Mouse (Mus musculus) Patski (cell line): ENCODE measurements around the gene Cd80. TPM values are rescaled to one million over a fixed set of nuclear protein-coding genes. Genes with fewer than 3 reads are reported as not detected.

ENCODE experiments used
- ATAC-seq: fragments of 100-300 bp; one replicate; pipeline ENCODE4 v1.8.0; 2021
- CTCF ChIA-PET: fragments of 350-600 bp; sonication (Branson Sonifier 250); formaldehyde crosslinking; loops from one replicate; lab custom pipeline; 2022; ENCODE audit warnings: inconsistent platforms; lab: Charles Lee
- POLR2A ChIA-PET: fragments of 350-600 bp; sonication (Branson Sonifier 250); formaldehyde crosslinking; loops from one replicate; lab custom pipeline; 2022; ENCODE audit warnings: antibody characterized with exemption, inconsistent platforms; lab: Charles Lee
- DNase-seq: peaks from one replicate; pipeline ENCODE4 v3.0.0-alpha.2; 2011; ENCODE audit warnings: low read depth, low spot score
- H3K27me3 ChIP-seq: fragments of 371-371 bp; one replicate; pipeline ENCODE4 v1.5.1; 2021
- CTCF ChIP-seq: fragments of 100-300 bp; IDR thresholded peaks from one replicate; pipeline ENCODE4 v1.5.1; 2021
- in situ Hi-C: fragments of 300-500 bp; cut with MboI; formaldehyde crosslinking; loops from 3 replicates; pipeline ENCODE4 v1.11.1; 2018; ENCODE audit warnings: low pct_unique_long_range_greater_than_20kb, mixed read lengths
- polyA plus RNA-seq: library from polyadenylated mRNA; unstranded; gene quantifications from one replicate; pipeline ENCODE4 v1.2.3, GENCODE M21; 2021

Gene Cd80
- polyA plus RNA-seq, result 0.24 TPM

- in situ Hi-C loops, result no loop called here
- CTCF ChIA-PET, result interaction anchor here (1.2 to 3.5 kb wide), 2 partner anchors 9 to 51 kb away, joined by 3 to 18 read pairs; no protein-coding TSS in a partner anchor
- TF ChIP-seq CTCF, result no peak
- no peak for ATAC-seq
- no peak for DNase-seq
- H3K27me3 ChIP-seq, result no peaks in the 10 kb centered on the region
- POLR2A ChIA-PET, result interaction anchor here (0.6 to 0.7 kb wide), 2 partner anchors 9 to 12 kb away, joined by 5 to 7 read pairs; no protein-coding TSS in a partner anchor
These were observed at the start of gene Cd80 for GRCm38 (mm10) chr16:38455511-38456418. Gene Cd80, plus strand, starts transcription at chr16:38455561.

DNA sequence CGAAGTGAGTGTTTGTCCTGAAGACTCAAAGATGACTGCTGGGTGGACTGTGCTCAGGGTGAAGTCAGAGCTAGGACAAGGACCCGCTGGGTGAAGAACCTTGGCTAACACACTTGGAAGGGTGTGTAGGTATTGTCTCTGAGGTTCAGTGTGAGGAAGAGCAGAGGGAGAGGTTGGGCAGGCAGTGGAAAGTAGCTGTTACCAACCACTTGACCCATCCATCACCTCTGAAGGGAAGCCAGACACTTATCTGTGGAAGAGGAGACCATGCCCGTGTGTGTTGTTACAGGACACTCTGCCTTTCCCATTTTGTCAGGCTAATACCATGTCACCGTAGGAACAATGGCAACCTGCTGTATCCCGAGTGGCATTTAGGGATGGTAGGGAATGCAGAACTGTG is 49.1 kb upstream of the Cd80 start:
- no peaks in the 10 kb centered on the region for H3K27me3 ChIP-seq
- POLR2A ChIA-PET, result no interaction called here
- TF ChIP-seq CTCF, result no peak
- in situ Hi-C loops, result no loop called here
- ATAC-seq (no peak), DNase-seq (no peak)
- CTCF ChIA-PET, result interaction anchor here (1.5 to 1.6 kb wide), 3 partner anchors 12 to 100 kb away, joined by 3 to 4 read pairs (median 3); no protein-coding TSS in a partner anchor

DNA sequence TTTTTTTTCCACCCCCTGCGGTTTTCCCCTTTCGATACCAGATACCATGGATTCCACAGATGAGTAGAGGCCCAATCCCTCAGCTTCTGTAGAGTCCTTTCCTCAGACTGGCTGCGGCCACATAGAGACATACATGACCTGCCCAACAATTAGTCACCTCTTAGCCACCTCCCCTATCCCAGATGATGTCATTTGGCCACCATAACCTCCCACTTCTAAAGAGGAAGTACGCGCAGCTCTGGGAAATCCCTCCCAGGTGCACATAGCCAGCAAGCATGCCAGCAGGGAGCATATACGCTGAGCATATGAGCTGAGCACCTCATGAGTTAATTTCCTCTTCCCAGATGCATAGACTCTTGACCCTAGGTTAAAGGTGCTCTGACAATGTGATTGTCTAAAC is 48.7 kb upstream of the Cd80 start:
- POLR2A ChIA-PET, result no interaction called here
- DNase-seq (no peak), ATAC-seq (no peak)
- in situ Hi-C loops, result no loop called here
- CTCF ChIA-PET, result interaction anchor here (1.5 to 1.6 kb wide), 2 partner anchors 12 to 21 kb away, joined by 3 read pairs; no protein-coding TSS in a partner anchor
- no peaks in the 10 kb centered on the region for H3K27me3 ChIP-seq
- TF ChIP-seq CTCF, result no peak

DNA sequence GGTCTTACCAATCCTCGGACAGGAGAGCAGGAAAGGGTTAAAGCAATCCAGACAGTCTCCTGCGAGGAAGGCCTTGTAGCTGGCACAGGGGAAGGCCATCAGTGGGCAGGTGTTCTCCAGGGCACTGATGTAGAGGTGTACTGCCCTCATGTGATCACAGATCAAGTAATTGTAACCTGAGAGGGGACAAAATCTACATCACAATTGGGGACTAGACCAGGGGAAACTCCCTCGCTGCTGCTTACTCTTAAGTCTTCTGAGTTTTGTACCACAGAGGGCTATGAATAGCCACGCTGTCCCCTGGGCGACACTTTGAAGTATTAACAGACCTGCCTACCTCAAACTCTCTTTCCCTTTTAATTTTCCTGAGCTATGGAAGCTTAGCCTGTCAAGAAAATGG is 47.8 kb upstream of the Cd80 start:
- TF ChIP-seq CTCF, result no peak
- no peak for ATAC-seq
- H3K27me3 ChIP-seq, result no peaks in the 10 kb centered on the region
- ChIA-PET CTCF (interaction anchor here (1.6 kb wide), 1 partner anchor 13 kb away, joined by 3 read pairs; no protein-coding TSS in a partner anchor), POLR2A (no interaction called here)
- DNase-seq, result no peak
- in situ Hi-C loops, result no loop called here

GRCm38 (mm10) chr16:38408416-38408815 is 46.9 kb upstream of the Cd80 start:
- DNase-seq, result no peak
- TF ChIP-seq CTCF, result no peak
- in situ Hi-C loops, result no loop called here
- CTCF ChIA-PET, result no interaction called here
- no peak for ATAC-seq
- no peaks in the 10 kb centered on the region for H3K27me3 ChIP-seq
- POLR2A ChIA-PET, result no interaction called here

- in situ Hi-C loops, result no loop called here
- POLR2A ChIA-PET, result no interaction called here
- no peaks in the 10 kb centered on the region for H3K27me3 ChIP-seq
These were observed 40.4 kb upstream of the Cd80 start for GRCm38 (mm10) chr16:38414953-38415352.

DNA sequence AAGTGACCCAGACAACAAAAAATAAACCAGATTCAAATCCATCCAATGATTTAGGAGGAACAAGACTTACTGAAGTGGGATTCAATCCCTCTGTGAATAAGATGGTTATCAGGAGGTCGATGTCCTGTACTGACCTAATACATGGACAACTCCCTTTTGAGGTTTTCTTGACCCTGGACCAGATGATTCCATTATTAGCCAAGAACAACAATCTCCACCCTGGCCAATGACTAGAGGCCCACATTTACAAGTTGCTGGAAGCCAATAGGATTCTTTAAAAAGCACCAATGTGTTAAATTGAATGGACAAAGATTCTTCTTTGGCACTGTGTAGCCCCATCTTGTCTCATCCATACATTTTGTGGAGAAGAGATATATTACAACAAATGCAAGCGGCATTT is 30.0 kb upstream of the Cd80 start:
- no peak for DNase-seq
- ChIA-PET POLR2A (no interaction called here), CTCF (no interaction called here)
- in situ Hi-C loops, result no loop called here
- TF ChIP-seq CTCF, result no peak
- no peaks in the 10 kb centered on the region for H3K27me3 ChIP-seq
- ATAC-seq, result no peak

More at GRCm38 (mm10) chr16:38414953-38415352, 40.4 kb upstream of the Cd80 start:
- CTCF ChIA-PET, result no interaction called here
- DNase-seq (no peak), ATAC-seq (no peak)
- TF ChIP-seq CTCF, result no peak

GRCm38 (mm10) chr16:38425799-38426198 is 29.6 kb upstream of the Cd80 start:
- ChIA-PET CTCF (no interaction called here), POLR2A (no interaction called here)
- no peak for TF ChIP-seq CTCF
- DNase-seq, result no peak
- in situ Hi-C loops, result no loop called here
- ATAC-seq, result no peak
- H3K27me3 ChIP-seq, result no peaks in the 10 kb centered on the region

- ATAC-seq, result no peak
- ChIA-PET CTCF (no interaction called here), POLR2A (no interaction called here)
- no peaks in the 10 kb centered on the region for H3K27me3 ChIP-seq
- in situ Hi-C loops, result no loop called here
- DNase-seq, result no peak
- TF ChIP-seq CTCF, result no peak
These were observed 23.7 kb upstream of the Cd80 start for GRCm38 (mm10) chr16:38431446-38432185.
